Mouse (Mus musculus) MEL (cell line): ENCODE measurements around the gene Dpp9. TPM values are rescaled to one million over a fixed set of nuclear protein-coding genes. Genes with fewer than 3 reads are reported as not detected.

Source experiments
- DNase-seq: peaks from one replicate; pipeline ENCODE4 v3.0.0; 2011; ENCODE audit warnings: low read depth, low spot score
- H3K27ac ChIP-seq: 2 replicates; pipeline ENCODE4 v1.5.1; 2012; ENCODE audit warnings: low read depth, mild to moderate bottlenecking, control low read depth, low read length, moderate library complexity; ENCODE audit not compliant: control insufficient read depth
- H3K27me3 ChIP-seq, 2 experiments: fragments of 150-350 bp in 1 of 2; sonication (generic) in 1 of 2; 2 replicates each; pipeline ENCODE4 v1.6.1; 2012; ENCODE audit warnings: low read length in 2 of 2, mild to moderate bottlenecking in 2 of 2, improper control_type of control experiment in 1 of 2, moderate library complexity in 1 of 2; ENCODE audit not compliant: insufficient read depth in 2 of 2, control insufficient read depth in 1 of 2
- H3K36me3 ChIP-seq, 2 experiments: 2 replicates each; pipeline ENCODE4 v1.6.1; 2012 to 2014; ENCODE audit warnings: low read length in 2 of 2, improper control_type of control experiment in 1 of 2, inconsistent platforms in 1 of 2, mild to moderate bottlenecking in 1 of 2; ENCODE audit not compliant: insufficient read depth in 2 of 2, control insufficient read depth in 1 of 2
- H3K4me1 ChIP-seq, 2 experiments: fragments of 150-350 bp in 1 of 2; sonication (generic) in 1 of 2; 2 replicates each; pipeline ENCODE4 v1.6.1; 2012; ENCODE audit warnings: low read length in 2 of 2, improper control_type of control experiment in 1 of 2, mild to moderate bottlenecking in 1 of 2; ENCODE audit not compliant: insufficient read depth in 2 of 2, control insufficient read depth in 1 of 2
- H3K4me3 ChIP-seq, 2 experiments: fragments of 150-350 bp in 1 of 2; sonication (generic) in 1 of 2; 2 replicates each; pipeline ENCODE4 v1.5.1; 2012; ENCODE audit warnings: low read depth in 2 of 2, low read length in 2 of 2, mild to moderate bottlenecking in 2 of 2, moderate library complexity in 2 of 2, control low read depth in 1 of 2, improper control_type of control experiment in 1 of 2; ENCODE audit not compliant: control insufficient read depth in 1 of 2, insufficient read depth in 1 of 2
- H3K79me2 ChIP-seq: 2 replicates; pipeline ENCODE4 v1.6.1; 2012; ENCODE audit warnings: mild to moderate bottlenecking, low read length, moderate library complexity; ENCODE audit not compliant: control insufficient read depth, poor library complexity, insufficient read depth
- H3K9ac ChIP-seq: 2 replicates; pipeline ENCODE4 v1.6.1; 2012; ENCODE audit warnings: low read depth, mild to moderate bottlenecking, control low read depth, low read length, moderate library complexity; ENCODE audit not compliant: control insufficient read depth, poor library complexity, severe bottlenecking
- H3K9me3 ChIP-seq: fragments of 150-350 bp; sonication (generic); replicated peaks from 2 replicates; pipeline ENCODE4 v1.6.1; 2012; ENCODE audit warnings: mild to moderate bottlenecking, low read length, improper control_type of control experiment, moderate library complexity; ENCODE audit not compliant: insufficient read depth
- BHLHE40 ChIP-seq: IDR thresholded peaks from 2 replicates; pipeline ENCODE4 v1.6.1; 2012; ENCODE audit warnings: low read depth, mild to moderate bottlenecking, inconsistent platforms, low read length, improper control_type of control experiment, borderline replicate concordance
- CHD2 ChIP-seq: IDR thresholded peaks from 2 replicates; pipeline ENCODE4 v1.6.1; 2011; ENCODE audit warnings: low read length, improper control_type of control experiment
- CTCF ChIP-seq, 3 experiments: IDR thresholded peaks in 2 of 3; conservative IDR thresholded peaks in 1 of 3; 2 replicates each; pipeline ENCODE4 v1.5.1; 2011 to 2012; ENCODE audit warnings: low read length in 3 of 3, low read depth in 2 of 3, mild to moderate bottlenecking in 2 of 3, improper control_type of control experiment in 1 of 3, inconsistent platforms in 1 of 3, mixed read lengths in 1 of 3, moderate library complexity in 1 of 3; ENCODE audit not compliant: control insufficient read depth in 1 of 3, insufficient read depth in 1 of 3, poor library complexity in 1 of 3, severe bottlenecking in 1 of 3
- E2F4 ChIP-seq: IDR thresholded peaks from 2 replicates; pipeline ENCODE4 v1.6.1; 2011; ENCODE audit warnings: low read depth, low read length, improper control_type of control experiment, borderline replicate concordance
- ELF1 ChIP-seq: IDR thresholded peaks from 2 replicates; pipeline ENCODE4 v1.6.1; 2014; ENCODE audit warnings: low read depth, mild to moderate bottlenecking, inconsistent platforms, low read length, improper control_type of control experiment, moderate library complexity
- GATA1 ChIP-seq: IDR thresholded peaks from 2 replicates; pipeline ENCODE4 v1.6.1; 2011; ENCODE audit warnings: low read depth, low read length, improper control_type of control experiment
- HCFC1 ChIP-seq: IDR thresholded peaks from 2 replicates; pipeline ENCODE4 v1.6.1; 2012; ENCODE audit warnings: low read depth, mild to moderate bottlenecking, inconsistent platforms, low read length, improper control_type of control experiment, moderate library complexity
- JUND ChIP-seq: IDR thresholded peaks from 2 replicates; pipeline ENCODE4 v1.6.1; 2011; ENCODE audit warnings: low read depth, mild to moderate bottlenecking, improper control_type of control experiment, low read length
- MAZ ChIP-seq: IDR thresholded peaks from 2 replicates; pipeline ENCODE4 v1.6.1; 2012; ENCODE audit warnings: low read depth, mild to moderate bottlenecking, inconsistent platforms, low read length, improper control_type of control experiment
- MEF2A ChIP-seq: IDR thresholded peaks from 2 replicates; pipeline ENCODE4 v1.6.1; 2014; ENCODE audit warnings: low read depth, mild to moderate bottlenecking, inconsistent platforms, low read length, improper control_type of control experiment; ENCODE audit not compliant: poor library complexity, insufficient replicate concordance, severe bottlenecking; ENCODE audit errors: extremely low read depth
- MXI1 ChIP-seq: IDR thresholded peaks from 2 replicates; pipeline ENCODE4 v1.6.1; 2011; ENCODE audit warnings: mild to moderate bottlenecking, low read depth, low read length, improper control_type of control experiment
- NELFE ChIP-seq: IDR thresholded peaks from 2 replicates; pipeline ENCODE4 v1.6.1; 2011; ENCODE audit warnings: low read depth, low read length, improper control_type of control experiment
- POLR2A ChIP-seq, 2 experiments: IDR thresholded peaks; 2 replicates each; pipeline ENCODE4 v1.6.1; 2011 to 2012; ENCODE audit warnings: low read length in 2 of 2, mild to moderate bottlenecking in 2 of 2, control low read depth in 1 of 2, improper control_type of control experiment in 1 of 2, low read depth in 1 of 2, moderate library complexity in 1 of 2; ENCODE audit not compliant: control insufficient read depth in 1 of 2, insufficient read depth in 1 of 2, poor library complexity in 1 of 2
- SIN3A ChIP-seq: IDR thresholded peaks from 2 replicates; pipeline ENCODE4 v1.6.1; 2012; ENCODE audit warnings: low read length, improper control_type of control experiment, inconsistent platforms
- TAL1 ChIP-seq: IDR thresholded peaks from 2 replicates; pipeline ENCODE4 v1.6.1; 2012; ENCODE audit warnings: mild to moderate bottlenecking, inconsistent platforms, low read length, moderate library complexity, mixed read lengths
- TCF12 ChIP-seq: IDR thresholded peaks from 2 replicates; pipeline ENCODE4 v1.6.1; 2014; ENCODE audit warnings: low read depth, mild to moderate bottlenecking, inconsistent platforms, low read length, improper control_type of control experiment, moderate library complexity
- ZC3H11A ChIP-seq: IDR thresholded peaks from 2 replicates; pipeline ENCODE4 v1.6.1; 2012; ENCODE audit warnings: low read depth, mild to moderate bottlenecking, inconsistent platforms, low read length, improper control_type of control experiment
- ZMIZ1 ChIP-seq: IDR thresholded peaks from 2 replicates; pipeline ENCODE4 v1.6.1; 2012; ENCODE audit warnings: low read depth, mild to moderate bottlenecking, inconsistent platforms, low read length, improper control_type of control experiment, moderate library complexity
- polyA plus RNA-seq, 2 experiments: library from polyadenylated mRNA; stranded (reverse) in 1 of 2; unstranded in 1 of 2; fragments of >175 nt in 1 of 2; fragments of >200 nt in 1 of 2; gene quantifications; 2 replicates each; pipeline versions ENCODE4 v1.2.1 to v1.2.4; 2012; ENCODE audit warnings: low replicate concordance in 2 of 2, low read depth in 1 of 2; ENCODE audit not compliant: insufficient read length in 2 of 2, insufficient read depth in 1 of 2, missing spikeins in 1 of 2
- total RNA-seq: library from RNA; depleted of rRNA; stranded (reverse); fragments of 300-350 nt; gene quantifications from 2 replicates; pipeline ENCODE4 v1.2.3, GENCODE M21; 2012

Dpp9 gene
- total and polyA plus RNA-seq, 3 experiments: 36.3 to 67.2 TPM; not detected in 1

GRCm38 (mm10) chr17:56148790-56149618 is 69.7 kb downstream of the Dpp9 start:
- Histone ChIP-seq H3K27ac (no peak overlapping the region), H3K4me1 (peaks cover 0 to 4% of the 10 kb centered on the region in 2 experiments; a peak in 2 of 4 replicates), H3K79me2 (no peaks in the 10 kb centered on the region), H3K9ac (no peak overlapping the region), H3K4me3 (no peak overlapping the region), H3K9me3 (no peaks in the 10 kb centered on the region), H3K27me3 (peaks cover 2% of the 10 kb centered on the region in 2 experiments; a peak in 2 of 4 replicates), H3K36me3 (peaks cover 0 to 4% of the 10 kb centered on the region in 2 experiments; a peak in 1 of 4 replicates)
- no peak for DNase-seq
- TF ChIP-seq ZMIZ1: no peak

DNA sequence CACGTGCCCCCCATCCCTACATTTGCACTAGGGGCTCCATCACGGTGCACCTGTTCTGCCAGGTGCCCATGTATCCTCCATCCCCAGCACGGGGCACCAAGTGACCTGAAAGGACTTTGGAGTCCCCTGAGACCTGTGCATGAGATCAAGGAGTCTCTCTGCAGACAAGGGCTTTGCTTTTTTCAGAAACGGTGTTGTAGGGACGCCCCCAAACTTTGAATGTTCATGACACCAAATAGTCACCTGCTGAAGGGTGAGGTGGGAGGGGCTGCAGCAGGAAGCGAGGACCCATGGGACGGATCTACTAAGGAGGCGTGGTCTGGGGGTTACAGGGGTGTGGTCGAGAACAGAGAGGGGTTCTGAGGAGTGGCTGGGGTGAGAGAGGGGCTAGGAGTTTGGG is 70.4 kb downstream of the Dpp9 start:
- no peak for DNase-seq
- TF ChIP-seq POLR2A (IDR thresholded peaks at IDR 0.05; ENCODE audit: control insufficient read depth in 1 of 2, insufficient read depth in 1 of 2, low read depth in 1 of 2, low read length in 2 of 2, poor library complexity in 1 of 2): no peak
- TF ChIP-seq BHLHE40: no peak
- no peak for TF ChIP-seq E2F4
- TF ChIP-seq ZC3H11A: no peak
- no peak for TF ChIP-seq TAL1
- TF ChIP-seq NELFE: no peak
- no peak for TF ChIP-seq CHD2
- no peak for TF ChIP-seq ZMIZ1
- TF ChIP-seq JUND: no peak
- TF ChIP-seq HCFC1: no peak
- no peak for TF ChIP-seq MXI1
- no peak for TF ChIP-seq TCF12
- no peak for TF ChIP-seq GATA1
- peaks cover 0 to 4% of the 10 kb centered on the region in 2 experiments; a peak in 2 of 4 replicates for H3K4me1 ChIP-seq
- no peaks in the 10 kb centered on the region for H3K79me2 ChIP-seq
- no peak overlapping the region for H3K9ac ChIP-seq
- H3K27me3 ChIP-seq: peaks cover 0 to 2% of the 10 kb centered on the region in 2 experiments; a peak in 2 of 4 replicates
- H3K4me3 ChIP-seq: no peak overlapping the region
- H3K9me3 ChIP-seq: no peaks in the 10 kb centered on the region
- no peak overlapping the region for H3K27ac ChIP-seq
- H3K36me3 ChIP-seq: peaks cover 0 to 4% of the 10 kb centered on the region in 2 experiments; a peak in 1 of 4 replicates

DNA sequence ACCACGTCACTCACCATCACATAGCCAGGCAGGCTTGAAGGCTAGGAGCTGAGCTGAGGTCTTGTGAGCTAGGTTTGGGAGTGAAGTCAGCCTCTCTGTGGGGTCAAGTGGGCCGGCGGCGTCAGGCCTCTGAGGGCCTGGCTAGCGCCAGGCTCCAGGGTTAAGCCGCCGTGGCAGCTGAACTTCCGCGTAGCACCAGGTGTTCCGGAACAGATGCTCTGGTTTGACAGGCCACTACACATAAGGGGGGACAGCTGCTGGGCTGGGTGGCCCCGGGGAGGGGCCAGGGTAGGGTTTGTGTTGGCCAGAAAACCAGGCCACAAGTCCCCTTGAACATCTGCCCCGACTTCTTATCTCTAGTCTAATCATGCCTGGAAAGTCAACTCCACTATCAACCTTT is 71.3 kb downstream of the Dpp9 start:
- H3K27me3 ChIP-seq: peaks cover 0 to 2% of the 10 kb centered on the region in 2 experiments; a peak in 1 of 4 replicates
- H3K79me2 ChIP-seq: no peaks in the 10 kb centered on the region
- peaks cover 0 to 4% of the 10 kb centered on the region in 2 experiments; a peak in 1 of 4 replicates for H3K36me3 ChIP-seq
- no peak overlapping the region for H3K4me3 ChIP-seq
- no peak overlapping the region for H3K9ac ChIP-seq
- no peak overlapping the region for H3K27ac ChIP-seq
- no peak for DNase-seq
- TF ChIP-seq MEF2A (no peak), SIN3A (no peak), ELF1 (no peak), JUND (no peak), CTCF (IDR thresholded peaks at IDR 0.05 in 2 of 3, conservative IDR thresholded peaks at IDR 0.05 in 1 of 3; ENCODE audit: control insufficient read depth in 1 of 3, insufficient read depth in 1 of 3, low read depth in 2 of 3, low read length in 3 of 3, poor library complexity in 1 of 3, severe bottlenecking in 1 of 3) (no peak), MAZ (no peak)
- H3K9me3 ChIP-seq: no peaks in the 10 kb centered on the region
- peaks cover 0 to 4% of the 10 kb centered on the region in 2 experiments; a peak in 2 of 4 replicates for H3K4me1 ChIP-seq
